Mouse (Mus musculus): ENCODE results near the gene Kcna7. TPM values are rescaled to one million over a fixed set of nuclear protein-coding genes. Genes with fewer than 3 reads are reported as not detected.
A peak's percentile ranks its signal among the peaks of the same experiment; 100 is the strongest.
"Not testable (repeated sequence)": the region's sequence is repeated elsewhere in the genome, so short reads cannot be mapped to it uniquely, and the experiment has no call there.

The Kcna7 gene
- total RNA-seq, 1 experiment from 2014 or later = not detected

GRCm38 (mm10) chr7:45376057-45376456, 29.4 kb upstream of the Kcna7 start:
- no peak for ATAC-seq (ENCODE audit: extremely low read depth, insufficient number of reproducible peaks, low FRiP score, poor library complexity, severe bottlenecking)

GRCm38 (mm10) chr7:45386077-45386476, 19.4 kb upstream of the Kcna7 start:
- ATAC-seq (ENCODE audit: extremely low read depth, insufficient number of reproducible peaks, low FRiP score, poor library complexity, severe bottlenecking) = no peak

DNA sequence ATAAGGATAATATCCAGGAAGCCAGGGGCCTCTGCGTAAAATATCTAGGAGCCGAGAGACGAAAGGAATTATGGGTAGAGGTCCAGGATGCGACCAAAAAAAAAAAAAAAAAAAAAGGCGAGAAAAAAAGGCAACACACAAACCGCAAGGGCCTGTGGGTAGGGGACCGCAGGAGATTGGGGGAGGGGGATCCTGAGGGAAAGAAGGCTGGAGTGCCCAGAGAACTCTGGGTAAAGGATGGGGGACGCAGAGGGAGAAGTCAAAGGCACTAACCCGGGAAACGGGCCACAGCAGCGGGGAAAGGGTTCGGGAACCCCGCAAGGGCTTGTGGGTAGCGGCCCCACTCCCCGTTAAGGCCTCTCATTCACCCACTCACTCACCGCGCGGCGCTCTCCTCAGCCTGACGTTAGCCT, 10.3 kb upstream of the Kcna7 start:
- ATAC-seq (ENCODE audit: extremely low read depth, insufficient number of reproducible peaks, low FRiP score, poor library complexity, severe bottlenecking) = peak; percentile 30

DNA sequence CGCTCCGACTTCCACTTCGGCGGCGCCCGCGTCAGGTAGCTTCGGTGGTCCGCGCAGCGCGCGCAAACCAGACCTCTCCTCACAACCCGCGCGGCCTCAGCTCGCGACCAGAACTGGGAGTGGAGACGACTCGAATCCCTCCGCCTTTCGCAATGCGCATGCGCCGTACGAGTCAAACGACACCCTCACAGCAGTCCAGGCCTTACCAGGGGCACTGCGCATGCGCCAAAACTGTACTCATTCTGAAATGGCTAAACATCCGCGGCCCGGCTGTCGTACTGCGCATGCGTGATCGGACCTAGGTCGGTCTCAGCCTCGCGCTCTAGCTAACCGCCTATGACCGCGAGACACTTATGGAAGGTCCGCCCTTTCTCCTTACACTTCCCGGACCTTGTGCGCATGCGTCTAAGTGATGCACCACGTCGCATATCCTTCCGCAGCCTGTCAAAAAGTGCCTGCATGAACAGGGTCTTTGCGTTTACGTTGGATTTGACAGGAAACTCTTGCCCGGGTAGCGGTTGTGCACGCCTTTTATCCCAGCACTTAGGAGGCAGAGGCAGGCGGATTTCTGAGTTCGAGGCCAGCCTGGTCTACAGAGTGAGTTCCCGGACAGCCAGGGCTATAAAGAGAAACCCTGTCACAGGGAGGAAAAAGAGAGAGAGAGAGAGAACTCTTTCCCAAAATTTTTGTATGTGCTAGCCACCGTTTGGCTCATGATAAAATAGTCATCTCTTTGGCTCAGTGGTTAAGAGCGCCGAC, 9.7 kb upstream of the Kcna7 start, which contains the start of gene Snrnp70:
Snrnp70 (minus strand) TSS at position 165 of the 759 bp plus-strand sequence.
- peak; percentile 97 for ATAC-seq (ENCODE audit: extremely low read depth, insufficient number of reproducible peaks, low FRiP score, poor library complexity, severe bottlenecking)

DNA sequence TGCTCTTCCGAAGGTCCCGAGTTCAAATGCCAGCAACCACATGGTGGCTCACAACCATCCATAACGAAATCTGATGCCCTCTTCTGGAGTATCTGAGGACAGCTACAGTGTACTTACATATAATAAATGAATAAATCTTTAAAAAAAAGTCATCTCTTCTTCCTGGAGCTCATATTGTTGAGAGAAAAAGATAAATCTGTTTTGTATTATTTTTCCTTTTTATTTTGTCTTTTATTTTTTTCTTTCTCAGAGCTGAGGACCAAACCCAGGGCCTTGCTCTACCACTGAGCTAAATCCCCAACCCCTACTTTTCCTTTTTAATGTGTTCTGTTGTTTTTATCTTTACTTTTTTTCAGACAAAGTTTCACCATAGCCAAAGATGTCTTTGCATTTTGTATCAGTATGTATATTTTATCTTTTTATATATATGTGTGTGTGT, 9.1 kb upstream of the Kcna7 start:
- ATAC-seq (ENCODE audit: extremely low read depth, insufficient number of reproducible peaks, low FRiP score, poor library complexity, severe bottlenecking) = not testable (repeated sequence)

- ATAC-seq (ENCODE audit: extremely low read depth, insufficient number of reproducible peaks, low FRiP score, poor library complexity, severe bottlenecking) = no peak
Observed at GRCm38 (mm10) chr7:45396787-45397186, 8.7 kb upstream of the Kcna7 start.

GRCm38 (mm10) chr7:45401521-45402085, 3.9 kb upstream of the Kcna7 start:
- no peak for ATAC-seq (ENCODE audit: extremely low read depth, insufficient number of reproducible peaks, low FRiP score, poor library complexity, severe bottlenecking)

GRCm38 (mm10) chr7:45403532-45404261, 1.8 kb upstream of the Kcna7 start:
- ATAC-seq (ENCODE audit: extremely low read depth, insufficient number of reproducible peaks, low FRiP score, poor library complexity, severe bottlenecking) = peak; percentile 54; the same call in 1 of the 2 replicates

DNA sequence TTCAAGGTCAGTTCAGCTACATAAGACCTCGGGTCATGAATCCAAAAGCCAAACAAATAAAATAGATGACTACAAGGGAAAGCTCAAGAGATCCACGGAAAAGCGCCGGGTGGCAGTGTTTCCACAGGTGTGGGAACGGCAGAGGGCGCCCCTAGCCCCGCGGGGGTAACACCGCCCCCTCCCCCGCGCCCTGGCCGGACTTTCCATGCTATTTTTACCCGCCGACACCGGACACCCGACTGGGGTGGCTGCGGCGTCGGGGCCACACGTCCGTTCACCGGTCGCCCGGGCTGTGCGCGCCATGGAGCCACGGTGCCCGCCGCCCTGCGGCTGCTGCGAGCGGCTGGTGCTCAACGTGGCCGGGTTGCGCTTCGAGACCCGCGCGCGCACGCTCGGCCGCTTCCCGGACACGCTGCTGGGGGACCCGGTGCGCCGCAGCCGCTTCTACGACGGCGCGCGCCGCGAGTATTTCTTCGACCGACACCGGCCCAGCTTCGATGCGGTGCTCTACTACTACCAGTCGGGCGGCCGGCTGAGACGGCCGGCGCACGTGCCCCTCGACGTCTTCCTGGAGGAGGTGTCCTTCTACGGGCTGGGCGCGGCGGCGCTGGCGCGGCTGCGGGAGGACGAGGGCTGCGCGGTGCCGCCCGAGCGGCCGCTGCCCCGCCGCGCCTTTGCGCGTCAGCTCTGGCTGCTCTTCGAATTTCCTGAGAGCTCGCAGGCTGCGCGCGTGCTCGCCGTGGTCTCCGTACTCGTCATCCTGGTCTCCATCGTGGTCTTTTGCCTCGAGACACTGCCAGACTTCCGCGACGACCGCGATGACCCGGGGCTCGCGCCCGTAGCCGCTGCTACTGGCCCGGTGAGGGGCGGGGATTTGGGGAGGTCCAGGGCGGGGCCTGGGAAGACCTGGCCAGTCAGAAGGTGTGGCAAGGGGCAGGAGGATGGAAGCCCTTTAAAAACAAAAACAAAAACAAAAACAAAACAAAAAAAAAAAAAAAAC, 1.0 kb downstream of the Kcna7 start:
- ATAC-seq (ENCODE audit: extremely low read depth, insufficient number of reproducible peaks, low FRiP score, poor library complexity, severe bottlenecking) = no peak

- ATAC-seq (ENCODE audit: extremely low read depth, insufficient number of reproducible peaks, low FRiP score, poor library complexity, severe bottlenecking) = no peak
Observed at GRCm38 (mm10) chr7:45407836-45408235, 2.4 kb downstream of the Kcna7 start.

- no peak for ATAC-seq (ENCODE audit: extremely low read depth, insufficient number of reproducible peaks, low FRiP score, poor library complexity, severe bottlenecking)
Observed at GRCm38 (mm10) chr7:45408351-45408750, 2.9 kb downstream of the Kcna7 start.

DNA sequence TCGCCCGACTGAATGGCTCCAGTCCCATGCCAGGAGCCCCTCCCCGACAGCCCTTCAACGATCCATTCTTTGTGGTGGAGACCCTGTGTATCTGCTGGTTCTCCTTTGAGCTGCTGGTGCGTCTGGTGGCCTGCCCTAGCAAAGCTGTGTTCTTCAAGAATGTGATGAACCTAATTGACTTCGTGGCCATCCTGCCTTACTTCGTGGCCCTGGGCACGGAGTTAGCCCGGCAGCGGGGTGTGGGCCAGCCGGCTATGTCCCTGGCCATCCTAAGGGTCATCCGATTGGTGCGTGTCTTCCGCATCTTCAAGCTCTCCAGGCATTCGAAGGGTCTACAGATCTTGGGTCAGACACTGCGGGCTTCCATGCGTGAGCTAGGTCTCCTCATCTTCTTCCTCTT, 3.5 kb downstream of the Kcna7 start:
- no peak for ATAC-seq (ENCODE audit: extremely low read depth, insufficient number of reproducible peaks, low FRiP score, poor library complexity, severe bottlenecking)

DNA sequence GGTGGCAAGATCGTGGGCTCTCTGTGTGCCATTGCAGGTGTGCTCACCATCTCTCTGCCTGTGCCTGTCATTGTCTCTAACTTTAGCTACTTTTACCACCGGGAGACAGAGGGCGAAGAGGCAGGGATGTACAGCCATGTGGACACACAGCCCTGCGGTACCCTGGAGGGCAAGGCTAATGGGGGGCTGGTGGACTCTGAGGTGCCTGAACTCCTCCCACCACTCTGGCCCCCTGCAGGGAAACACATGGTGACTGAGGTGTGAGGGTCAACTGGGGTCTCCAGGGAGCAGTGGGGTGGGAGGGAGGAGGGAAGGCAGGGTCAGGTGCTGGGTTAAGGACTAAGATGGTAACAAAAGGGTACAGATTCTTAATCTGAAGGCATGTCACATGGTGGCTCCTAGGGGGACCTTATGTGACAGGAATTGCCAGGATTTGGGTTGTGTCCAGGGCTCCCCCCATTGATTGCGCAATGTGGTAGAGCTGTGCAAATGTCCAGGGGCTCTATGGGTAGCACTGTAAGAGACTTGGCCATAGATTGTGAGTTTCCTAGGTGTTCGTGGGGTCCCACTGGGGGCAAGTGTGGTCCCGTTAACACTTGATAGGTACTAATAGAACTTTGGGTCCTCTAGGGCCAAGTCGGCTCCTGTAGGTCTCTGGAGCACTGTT, 4.2 kb downstream of the Kcna7 start:
- ATAC-seq (ENCODE audit: extremely low read depth, insufficient number of reproducible peaks, low FRiP score, poor library complexity, severe bottlenecking) = no peak

DNA sequence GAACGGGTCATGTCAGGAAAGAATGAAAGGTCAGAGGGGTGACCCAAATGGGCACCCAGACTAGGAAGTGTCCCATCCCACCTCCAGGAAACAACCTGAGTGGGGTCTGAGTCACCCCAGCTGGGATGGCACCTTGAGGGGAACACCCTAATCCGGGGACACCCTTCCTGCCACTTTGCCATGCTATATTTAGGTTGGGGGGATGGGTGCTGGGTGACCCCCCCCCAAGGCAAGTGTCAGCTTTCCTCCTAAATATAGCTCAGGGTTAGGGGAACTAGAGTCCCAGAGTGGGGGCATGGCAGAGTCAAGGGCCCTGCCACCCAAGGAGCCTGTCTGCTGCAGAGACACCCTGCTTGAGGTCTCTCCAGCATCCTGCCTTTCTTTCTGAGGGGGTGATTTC, 7.0 kb downstream of the Kcna7 start:
- ATAC-seq (ENCODE audit: extremely low read depth, insufficient number of reproducible peaks, low FRiP score, poor library complexity, severe bottlenecking) = no peak

- ATAC-seq (ENCODE audit: extremely low read depth, insufficient number of reproducible peaks, low FRiP score, poor library complexity, severe bottlenecking) = no peak
Observed at GRCm38 (mm10) chr7:45413113-45413863, 7.8 kb downstream of the Kcna7 start, which contains the start of gene Ntf5. Ntf5 (plus strand) TSS chr7:45413695.

DNA sequence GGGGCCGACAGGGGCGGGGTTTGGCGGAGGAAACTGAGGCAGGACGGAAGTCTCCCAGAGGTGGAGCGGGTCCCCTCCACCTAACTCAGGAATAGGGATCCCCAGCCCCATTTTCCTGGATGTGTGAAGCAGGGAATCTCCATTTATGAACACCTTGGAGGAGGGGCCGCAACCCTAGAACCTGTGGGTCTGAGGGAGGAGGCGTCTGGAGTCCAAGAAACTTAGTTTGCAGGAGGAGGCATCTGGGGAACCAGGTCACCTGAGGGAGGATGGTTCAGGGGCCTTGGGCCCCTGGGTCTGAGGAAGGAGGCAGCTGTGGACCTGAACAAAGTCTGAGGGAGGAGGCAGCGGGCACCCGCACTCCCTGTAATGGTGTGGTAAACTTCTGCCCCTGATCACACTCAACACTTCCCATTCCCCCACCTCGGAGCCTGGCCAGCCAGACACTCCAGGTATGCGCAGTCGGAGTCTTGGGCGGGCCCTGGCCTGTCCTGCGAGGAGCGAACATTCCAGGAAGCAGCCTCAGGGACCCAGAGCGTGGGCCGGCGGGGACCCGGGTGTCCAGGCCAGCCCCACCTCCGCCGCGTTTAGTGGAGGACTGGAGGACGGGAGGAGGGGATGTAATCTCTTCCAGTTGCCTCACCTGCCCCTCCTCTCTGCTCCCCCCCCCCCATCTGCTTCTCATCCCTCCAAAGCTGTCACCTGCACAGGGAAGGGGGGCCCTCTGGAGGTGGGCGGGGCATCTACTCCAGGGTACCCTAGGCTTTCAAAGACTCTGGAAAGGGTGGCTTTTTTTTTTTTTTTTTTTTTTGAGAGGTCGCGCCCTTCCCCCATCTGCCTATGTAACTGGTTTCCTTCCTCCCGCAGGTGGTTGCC, 8.6 kb downstream of the Kcna7 start:
- ATAC-seq (ENCODE audit: extremely low read depth, insufficient number of reproducible peaks, low FRiP score, poor library complexity, severe bottlenecking) = no peak
